Mouse (Mus musculus): ENCODE data around the gene Apol7a. TPM values are rescaled to one million over a fixed set of nuclear protein-coding genes. Genes with fewer than 3 reads are reported as not detected.

Gene Apol7a
- polyA plus RNA-seq, 1 experiment: not detected

DNA sequence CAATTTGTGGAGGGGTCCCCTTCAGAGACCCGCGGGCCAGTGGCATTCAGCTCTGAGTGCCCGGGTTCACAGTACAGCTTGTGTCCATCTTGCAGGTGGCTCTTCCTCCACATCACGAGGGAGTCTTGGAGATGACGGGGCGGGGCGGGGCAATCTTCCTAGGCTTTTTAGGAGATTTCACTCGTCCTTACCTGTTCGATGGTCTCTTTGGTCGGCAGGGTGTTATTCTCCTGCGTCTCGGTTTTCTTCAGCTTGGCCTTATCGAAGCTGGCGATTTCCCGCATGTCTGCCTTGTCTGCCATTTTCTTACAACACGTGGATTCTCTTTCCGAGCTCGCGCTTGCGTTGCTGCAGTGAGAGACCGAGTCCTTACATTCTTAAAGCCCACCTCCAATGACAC lies 28.9 kb downstream of the Apol7a start:
- no peaks in the 10 kb centered on the region for H3K36me3 ChIP-seq (ENCODE audit: control insufficient read depth)
- H3K27me3 ChIP-seq (ENCODE audit: control insufficient read depth): peaks cover 3% of the 10 kb centered on the region; the same call in 1 of the 2 replicates
- H3K4me3 ChIP-seq (replicated peaks): no peak overlapping the region
- TF ChIP-seq GATA1 (IDR thresholded peaks at IDR 0.05; ENCODE audit: low read length) (no peak), TAL1 (IDR thresholded peaks at IDR 0.05; ENCODE audit: low read length) (no peak)
- H3K4me1 ChIP-seq (ENCODE audit: control insufficient read depth): no peaks in the 10 kb centered on the region
- H3K9me3 ChIP-seq (ENCODE audit: control insufficient read depth, low read length): no peaks in the 10 kb centered on the region

DNA sequence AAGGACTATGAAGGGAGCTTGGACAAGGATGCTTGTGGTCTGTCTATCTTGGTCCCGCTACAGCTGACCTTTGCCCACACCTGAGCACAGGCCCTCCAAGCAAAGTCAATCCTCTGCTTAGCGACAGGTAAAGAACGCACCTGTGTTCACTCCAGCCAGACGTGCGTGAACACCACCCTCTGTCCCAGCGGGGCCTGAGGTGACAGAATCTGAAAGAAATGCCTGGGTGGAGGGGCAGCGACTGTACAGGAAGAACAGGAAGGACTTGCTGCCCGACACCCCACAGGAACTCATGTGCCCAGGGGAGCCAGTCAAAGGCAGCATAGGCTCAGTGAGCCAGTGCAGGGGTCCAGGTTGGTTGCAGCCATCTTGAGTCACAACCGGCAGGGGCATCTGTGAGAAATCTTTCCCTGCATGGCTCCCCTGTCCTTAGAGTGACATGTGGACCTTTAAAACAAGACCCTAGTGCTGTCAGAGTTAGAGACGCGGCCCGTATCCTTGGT lies 30.0 kb downstream of the Apol7a start:
- H3K4me3 ChIP-seq (replicated peaks): no peak overlapping the region
- peaks cover 3% of the 10 kb centered on the region; the same call in 1 of the 2 replicates for H3K27me3 ChIP-seq (ENCODE audit: control insufficient read depth)
- no peak for TF ChIP-seq TAL1 (IDR thresholded peaks at IDR 0.05; ENCODE audit: low read length)
- no peaks in the 10 kb centered on the region for H3K4me1 ChIP-seq (ENCODE audit: control insufficient read depth)
- H3K9me3 ChIP-seq (ENCODE audit: control insufficient read depth, low read length): no peaks in the 10 kb centered on the region
- H3K36me3 ChIP-seq (ENCODE audit: control insufficient read depth): no peaks in the 10 kb centered on the region

DNA sequence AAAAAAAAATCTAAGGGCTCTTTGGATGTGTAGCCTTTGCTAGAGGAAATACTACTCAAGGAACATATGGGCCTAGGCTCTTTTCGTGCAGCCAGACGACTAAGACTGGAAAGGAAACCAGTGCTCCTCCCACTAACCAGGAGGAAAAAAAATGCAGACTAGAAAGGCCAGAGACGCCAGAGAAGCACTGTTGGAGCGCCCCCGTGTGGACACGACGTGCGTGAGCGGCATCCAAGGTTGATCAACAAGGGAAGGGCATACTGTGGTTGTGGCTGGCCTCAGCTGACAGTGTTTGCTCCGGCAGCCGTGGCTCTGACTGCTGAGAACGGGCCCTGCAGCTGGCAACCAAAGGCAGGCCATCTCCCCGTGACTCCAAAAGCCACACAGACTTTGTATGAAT lies 30.8 kb downstream of the Apol7a start:
- Histone ChIP-seq H3K27me3 (ENCODE audit: control insufficient read depth) (peaks cover 3% of the 10 kb centered on the region; the same call in 1 of the 2 replicates), H3K4me1 (ENCODE audit: control insufficient read depth) (no peaks in the 10 kb centered on the region), H3K36me3 (ENCODE audit: control insufficient read depth) (no peaks in the 10 kb centered on the region), H3K4me3 (replicated peaks) (no peak overlapping the region), H3K9me3 (ENCODE audit: control insufficient read depth, low read length) (no peaks in the 10 kb centered on the region)
- no peak for TF ChIP-seq TAL1 (IDR thresholded peaks at IDR 0.05; ENCODE audit: low read length)
- TF ChIP-seq GATA1 (IDR thresholded peaks at IDR 0.05; ENCODE audit: low read length): no peak

DNA sequence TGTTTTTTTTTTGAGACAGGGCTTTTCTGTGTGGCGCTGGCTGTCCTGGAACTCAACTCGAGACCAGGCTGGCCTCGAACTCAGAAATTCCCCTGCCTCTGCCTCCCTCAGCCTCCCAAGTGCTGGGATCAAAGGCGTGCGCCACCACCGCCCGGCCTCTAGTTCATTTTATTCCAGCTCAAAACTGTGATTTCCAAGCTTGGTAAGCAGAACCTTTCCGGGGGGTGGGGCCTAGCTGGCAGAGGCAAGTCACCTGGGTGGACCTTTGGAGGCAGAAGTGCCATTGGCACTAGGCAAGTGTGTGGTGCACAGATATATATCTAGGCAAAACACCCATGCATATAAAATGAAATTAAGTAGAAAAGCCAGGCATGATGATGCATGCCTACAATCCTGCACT lies 31.4 kb downstream of the Apol7a start:
- H3K4me3 ChIP-seq (replicated peaks): no peak overlapping the region
- no peaks in the 10 kb centered on the region for H3K9me3 ChIP-seq (ENCODE audit: control insufficient read depth, low read length)
- peaks cover 3% of the 10 kb centered on the region; the same call in 1 of the 2 replicates for H3K27me3 ChIP-seq (ENCODE audit: control insufficient read depth)
- H3K4me1 ChIP-seq (ENCODE audit: control insufficient read depth): no peaks in the 10 kb centered on the region
- no peak for TF ChIP-seq TAL1 (IDR thresholded peaks at IDR 0.05; ENCODE audit: low read length)
- no peak for TF ChIP-seq GATA1 (IDR thresholded peaks at IDR 0.05; ENCODE audit: low read length)
- H3K36me3 ChIP-seq (ENCODE audit: control insufficient read depth): no peaks in the 10 kb centered on the region

DNA sequence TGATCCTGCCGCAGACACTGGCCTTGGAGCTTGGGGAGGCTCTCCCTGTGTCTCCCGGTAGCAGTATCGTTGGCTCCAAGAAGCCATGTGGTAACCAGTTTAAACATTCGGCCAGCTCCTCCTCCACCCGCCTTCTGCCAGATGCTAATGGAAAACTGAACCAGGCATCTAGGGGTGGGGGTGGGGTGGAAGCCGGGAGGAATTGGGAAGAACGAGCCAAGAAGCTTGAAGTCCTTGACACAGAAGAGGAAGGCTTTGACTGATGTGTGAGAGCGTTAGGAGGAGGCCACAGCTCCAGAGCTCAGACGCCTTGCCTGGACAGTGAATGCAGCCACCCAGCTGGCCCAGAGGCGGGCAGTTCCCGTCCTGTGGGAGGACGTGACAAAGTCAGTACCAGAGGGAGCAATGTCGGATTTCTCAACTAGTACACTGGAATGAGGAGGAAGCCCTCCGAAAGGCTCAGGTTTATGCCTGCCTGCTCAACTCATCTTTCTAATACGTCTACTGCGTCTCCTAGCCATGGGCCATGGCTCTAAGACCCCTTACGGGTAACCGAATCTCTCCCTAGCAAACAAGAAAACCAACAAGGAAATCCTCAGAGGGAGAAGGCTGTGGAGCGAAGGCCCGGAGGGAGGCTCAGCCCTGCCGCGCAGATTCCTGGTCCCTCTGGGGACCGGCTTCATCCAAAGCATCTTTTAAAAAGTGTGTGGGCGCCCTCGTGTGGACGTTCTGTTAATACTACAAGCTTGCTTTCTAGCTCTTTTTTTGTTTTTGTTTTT lies 32.0 kb downstream of the Apol7a start:
- TF ChIP-seq GATA1 (IDR thresholded peaks at IDR 0.05; ENCODE audit: low read length) (no peak), TAL1 (IDR thresholded peaks at IDR 0.05; ENCODE audit: low read length) (no peak)
- Histone ChIP-seq H3K4me3 (replicated peaks) (no peak overlapping the region), H3K9me3 (ENCODE audit: control insufficient read depth, low read length) (no peaks in the 10 kb centered on the region), H3K36me3 (ENCODE audit: control insufficient read depth) (no peaks in the 10 kb centered on the region), H3K4me1 (ENCODE audit: control insufficient read depth) (no peaks in the 10 kb centered on the region), H3K27me3 (ENCODE audit: control insufficient read depth) (peaks cover 3% of the 10 kb centered on the region; the same call in 1 of the 2 replicates)

DNA sequence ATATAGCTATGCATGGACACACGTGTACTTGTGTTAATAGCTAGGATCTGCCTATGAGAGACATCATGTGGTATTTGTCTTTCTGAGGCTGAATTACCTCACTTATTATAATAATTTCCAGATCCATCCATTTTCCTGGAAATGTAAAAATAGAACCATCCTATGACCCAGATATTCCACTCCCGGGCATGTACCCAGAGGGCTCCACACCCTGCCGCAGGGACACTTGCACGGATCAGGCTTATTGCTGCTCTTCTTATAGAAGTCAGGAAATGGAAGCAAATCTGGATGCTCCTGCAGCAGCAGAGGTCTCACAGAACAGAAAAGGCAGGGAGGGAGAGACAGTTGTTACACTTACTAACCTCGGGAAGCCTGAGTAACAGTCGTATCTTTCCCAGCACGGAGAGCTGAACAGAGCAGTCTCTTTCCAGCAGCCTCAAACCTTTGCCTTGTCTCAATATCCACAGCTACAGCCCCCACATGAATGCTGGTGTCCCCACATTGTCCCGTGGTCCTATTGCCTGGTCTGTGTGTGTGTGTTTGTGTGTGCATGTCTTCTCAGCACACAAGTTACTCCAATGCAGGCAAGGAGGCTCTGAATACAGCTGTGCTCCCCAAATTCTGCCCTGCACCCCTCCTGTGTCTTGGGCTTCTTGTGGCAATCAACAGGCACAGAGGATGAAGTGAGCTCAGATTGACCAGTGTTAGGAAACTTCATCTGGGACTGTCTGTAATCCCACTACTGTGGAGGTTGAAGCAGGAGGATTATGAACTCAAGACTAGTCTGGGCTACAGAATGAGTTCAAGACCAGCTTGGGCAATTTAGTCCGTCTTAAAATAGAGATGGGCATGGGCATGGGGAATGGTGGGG lies 33.0 kb downstream of the Apol7a start:
- Histone ChIP-seq H3K9me3 (ENCODE audit: control insufficient read depth, low read length) (no peaks in the 10 kb centered on the region), H3K36me3 (ENCODE audit: control insufficient read depth) (no peaks in the 10 kb centered on the region), H3K4me1 (ENCODE audit: control insufficient read depth) (no peaks in the 10 kb centered on the region), H3K27me3 (ENCODE audit: control insufficient read depth) (peaks cover 3% of the 10 kb centered on the region; the same call in 1 of the 2 replicates), H3K4me3 (replicated peaks) (no peak overlapping the region)
- TF ChIP-seq TAL1 (IDR thresholded peaks at IDR 0.05; ENCODE audit: low read length) (no peak), GATA1 (IDR thresholded peaks at IDR 0.05; ENCODE audit: low read length) (no peak)

DNA sequence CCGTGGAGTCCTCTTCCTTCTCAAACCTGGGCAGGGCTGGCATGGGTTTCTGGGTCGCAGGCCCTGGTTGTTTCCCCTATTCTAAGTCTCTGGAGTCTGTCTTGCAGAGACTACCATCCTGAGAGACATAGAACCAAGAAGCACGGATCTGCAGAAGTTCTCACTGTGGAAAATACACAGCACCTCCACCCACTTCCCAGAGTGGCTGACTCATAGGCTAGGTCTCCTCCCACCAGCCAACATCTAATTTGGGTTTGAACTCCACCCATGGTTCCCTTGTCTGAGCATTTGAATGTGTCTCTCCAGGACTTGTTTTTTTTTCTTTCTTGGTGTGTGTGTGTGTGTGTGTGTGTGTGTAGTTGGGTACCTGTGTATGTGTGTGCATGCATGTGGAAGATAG lies 34.9 kb downstream of the Apol7a start:
- Histone ChIP-seq H3K9me3 (ENCODE audit: control insufficient read depth, low read length) (no peaks in the 10 kb centered on the region), H3K36me3 (ENCODE audit: control insufficient read depth) (no peaks in the 10 kb centered on the region), H3K4me1 (ENCODE audit: control insufficient read depth) (no peaks in the 10 kb centered on the region), H3K27me3 (ENCODE audit: control insufficient read depth) (peaks cover 6% of the 10 kb centered on the region; the same call in 1 of the 2 replicates), H3K4me3 (replicated peaks) (no peak overlapping the region)
- no peak for TF ChIP-seq GATA1 (IDR thresholded peaks at IDR 0.05; ENCODE audit: low read length)
- TF ChIP-seq TAL1 (IDR thresholded peaks at IDR 0.05; ENCODE audit: low read length): no peak

DNA sequence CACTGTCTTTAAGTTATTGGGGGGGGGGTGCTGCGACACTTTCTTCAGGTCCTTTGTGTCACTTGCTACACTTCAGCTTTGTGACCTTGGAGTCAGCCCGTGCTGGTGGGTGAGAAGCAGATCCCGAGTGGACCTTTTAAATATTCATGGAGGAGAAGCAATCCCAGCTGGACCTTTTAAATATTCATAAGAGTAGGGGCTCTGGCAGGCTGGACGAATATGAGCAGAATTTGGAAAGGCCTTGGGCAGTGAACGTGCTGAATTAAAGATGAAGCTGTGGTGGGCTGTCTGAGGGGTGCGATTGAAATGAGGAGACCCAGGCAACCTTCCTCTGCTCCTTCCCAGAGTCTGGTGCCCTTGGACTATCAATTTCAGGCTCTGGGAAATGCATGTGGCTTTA lies 35.3 kb downstream of the Apol7a start:
- peaks cover 6% of the 10 kb centered on the region; the same call in 1 of the 2 replicates for H3K27me3 ChIP-seq (ENCODE audit: control insufficient read depth)
- TF ChIP-seq TAL1 (IDR thresholded peaks at IDR 0.05; ENCODE audit: low read length) (no peak), GATA1 (IDR thresholded peaks at IDR 0.05; ENCODE audit: low read length) (no peak)
- no peak overlapping the region for H3K4me3 ChIP-seq (replicated peaks)
- H3K4me1 ChIP-seq (ENCODE audit: control insufficient read depth): peaks cover 2% of the 10 kb centered on the region
- no peaks in the 10 kb centered on the region for H3K36me3 ChIP-seq (ENCODE audit: control insufficient read depth)
- no peaks in the 10 kb centered on the region for H3K9me3 ChIP-seq (ENCODE audit: control insufficient read depth, low read length)

DNA sequence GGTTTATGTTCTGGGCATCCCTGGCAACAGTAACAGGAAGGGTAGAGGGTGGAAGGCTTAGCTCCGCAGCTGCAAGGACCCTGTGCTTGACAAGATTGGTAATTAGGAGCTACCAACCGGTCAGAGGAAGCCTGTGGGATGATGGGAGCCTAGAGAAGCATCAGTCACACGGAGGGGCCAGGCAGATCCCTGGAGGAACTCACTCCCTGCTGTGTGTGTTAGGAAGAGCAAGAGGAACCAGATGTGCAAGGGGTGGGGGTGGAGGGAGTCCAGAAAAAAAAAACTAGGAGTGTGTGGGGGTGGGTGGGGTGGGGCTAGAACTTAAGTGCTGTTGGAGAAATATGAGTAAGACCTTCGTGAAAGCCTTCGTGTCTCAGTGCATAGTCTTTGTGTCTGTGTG lies 36.0 kb downstream of the Apol7a start:
- Histone ChIP-seq H3K4me1 (ENCODE audit: control insufficient read depth) (peaks cover 7% of the 10 kb centered on the region), H3K9me3 (ENCODE audit: control insufficient read depth, low read length) (no peaks in the 10 kb centered on the region), H3K27me3 (ENCODE audit: control insufficient read depth) (peaks cover 6% of the 10 kb centered on the region; the same call in 1 of the 2 replicates), H3K4me3 (replicated peaks) (no peak overlapping the region), H3K36me3 (ENCODE audit: control insufficient read depth) (no peaks in the 10 kb centered on the region)
- TF ChIP-seq GATA1 (IDR thresholded peaks at IDR 0.05; ENCODE audit: low read length): no peak
- no peak for TF ChIP-seq TAL1 (IDR thresholded peaks at IDR 0.05; ENCODE audit: low read length)

Data from erythroblast, embryonic 14.5 days (primary cell).